Mouse (Mus musculus) kidney, adult 2 months (tissue): ENCODE data around the gene Iscu.

Experiments
- CTCF ChIP-seq: fragments of 200-500 bp; conservative IDR thresholded peaks from 2 replicates; pipeline ENCODE4 v1.5.1; 2011; ENCODE audit warnings: low read depth, mild to moderate bottlenecking, control low read depth, low read length, moderate library complexity, mixed read lengths; ENCODE audit not compliant: insufficient read depth, insufficient read length
- POLR2A ChIP-seq: fragments of 200-500 bp; IDR thresholded peaks from one replicate; pipeline ENCODE4 v1.6.1; 2011; ENCODE audit warnings: low read depth, low read length, control low read depth

DNA sequence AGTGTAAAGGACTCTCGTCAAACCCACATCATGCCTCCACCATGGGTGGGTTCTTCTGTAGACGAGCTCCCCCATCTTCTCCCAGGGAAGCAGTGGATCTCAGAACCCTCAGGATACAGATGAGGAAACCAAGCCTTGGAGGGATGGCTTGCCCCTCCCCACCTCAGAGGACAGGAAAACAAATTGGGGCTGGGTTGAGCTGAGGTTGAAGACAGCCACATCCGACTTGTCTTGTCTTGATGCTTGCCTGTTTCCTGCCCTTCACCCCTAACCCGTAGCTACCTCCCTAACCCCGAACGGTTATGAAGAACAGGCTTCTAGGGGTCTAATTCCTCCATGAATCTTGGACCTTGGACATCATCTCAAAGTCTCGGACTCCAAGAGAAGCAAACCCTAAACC lies 53.0 kb downstream of the Iscu start:
- TF ChIP-seq POLR2A (no peak), CTCF (no peak)
